Comparison of ENCODE assay signal across 8 mouse cellular contexts in genomic region chr11:22347651-22348535, GRCm38 (mm10). TPM values are rescaled to one million over a fixed set of nuclear protein-coding genes. Genes with fewer than 3 reads are reported as not detected.
DNase-seq lines count a peak whose midpoint lies in the region; ATAC-seq lines count a peak whose summit lies in the region.

No protein-coding gene starts in this region.

- DNase-seq in lung, postnatal 36 days, result no peak
- DNase-seq in right cerebral cortex, postnatal 4 days, result no peak
- DNase-seq in ovary, postnatal 36 days (ENCODE audit: low spot score), result no peak
- DNase-seq in thymus, postnatal 36 days, result no peak

- H3K27ac ChIP-seq in lung, embryonic 15.5 days, result peak overlapping the region; percentile 63
- peak overlapping the region; percentile 54 for H3K27ac ChIP-seq in forebrain, embryonic 12.5 days
- H3K27ac ChIP-seq in limb, embryonic 13.5 days, result peak overlapping the region; percentile 86
- peak overlapping the region; percentile 79; the same call in 1 of the 2 replicates for H3K27ac ChIP-seq in stomach, embryonic 15.5 days

- H3K9me3 ChIP-seq in lung, embryonic 15.5 days, result no peaks in the 10 kb centered on the region
- H3K9me3 ChIP-seq in forebrain, embryonic 12.5 days, result no peaks in the 10 kb centered on the region
- no peaks in the 10 kb centered on the region for H3K9me3 ChIP-seq in limb, embryonic 13.5 days
- no peaks in the 10 kb centered on the region for H3K9me3 ChIP-seq in stomach, embryonic 15.5 days

- no peaks in the 10 kb centered on the region for H3K27me3 ChIP-seq in lung, embryonic 15.5 days
- H3K27me3 ChIP-seq in forebrain, embryonic 12.5 days, result 0 out of 2 replicates have a peak, but pooled peaks cover 3% of the 10 kb centered on the region
- no peaks in the 10 kb centered on the region for H3K27me3 ChIP-seq in limb, embryonic 13.5 days
- H3K27me3 ChIP-seq in stomach, embryonic 15.5 days (replicated peaks), result no peaks in the 10 kb centered on the region

- H3K4me2 ChIP-seq in lung, embryonic 15.5 days, result no peak overlapping the region
- peak overlapping the region; percentile 24 for H3K4me2 ChIP-seq in forebrain, embryonic 12.5 days
- H3K4me2 ChIP-seq in limb, embryonic 13.5 days (replicated peaks), result peak overlapping the region; percentile 17; the same call in 1 of the 2 replicates
- H3K4me2 ChIP-seq in stomach, embryonic 15.5 days, result no peak overlapping the region

- H3K4me3 ChIP-seq in lung, embryonic 15.5 days, result no peak overlapping the region
- no peak overlapping the region for H3K4me3 ChIP-seq in forebrain, embryonic 12.5 days (replicated peaks)
- H3K4me3 ChIP-seq in limb, embryonic 13.5 days, result no peak overlapping the region
- H3K4me3 ChIP-seq in stomach, embryonic 15.5 days (replicated peaks), result no peak overlapping the region

- no peak overlapping the region for H3K9ac ChIP-seq in lung, embryonic 15.5 days
- no peak overlapping the region for H3K9ac ChIP-seq in forebrain, embryonic 12.5 days
- H3K9ac ChIP-seq in limb, embryonic 13.5 days, result no peak overlapping the region
- H3K9ac ChIP-seq in stomach, embryonic 15.5 days, result no peak overlapping the region

- 42% methylated on average over 13 of the region's 13 CpGs for WGBS in lung, embryonic 15.5 days
- 24% methylated on average over 13 of the region's 13 CpGs for WGBS in forebrain, embryonic 12.5 days
- WGBS in limb, embryonic 13.5 days, result 16% methylated on average over 13 of the region's 13 CpGs
- 41% methylated on average over 13 of the region's 13 CpGs for WGBS in stomach, embryonic 15.5 days

- H3K36me3 ChIP-seq in lung, embryonic 15.5 days, result no peaks in the 10 kb centered on the region
- no peaks in the 10 kb centered on the region for H3K36me3 ChIP-seq in forebrain, embryonic 12.5 days (replicated peaks)
- H3K36me3 ChIP-seq in limb, embryonic 13.5 days, result no peaks in the 10 kb centered on the region
- no peaks in the 10 kb centered on the region for H3K36me3 ChIP-seq in stomach, embryonic 15.5 days

- H3K4me1 ChIP-seq in lung, embryonic 15.5 days, result peaks cover 18% of the 10 kb centered on the region
- H3K4me1 ChIP-seq in forebrain, embryonic 12.5 days, result peaks cover 30% of the 10 kb centered on the region
- peaks cover 34% of the 10 kb centered on the region for H3K4me1 ChIP-seq in limb, embryonic 13.5 days
- peaks cover 8% of the 10 kb centered on the region for H3K4me1 ChIP-seq in stomach, embryonic 15.5 days

- ATAC-seq in lung, embryonic 15.5 days (ENCODE audit: borderline replicate concordance, extremely low read depth, low FRiP score, low TSS enrichment), result peak; percentile 84; the same call in 1 of the 2 replicates
- ATAC-seq in forebrain, embryonic 12.5 days (ENCODE audit: low FRiP score), result peak; percentile 68
- ATAC-seq in limb, embryonic 13.5 days (ENCODE audit: low FRiP score, low read depth), result peak; percentile 89
- peak; percentile 61; the same call in 1 of the 2 replicates for ATAC-seq in stomach, embryonic 15.5 days (ENCODE audit: insufficient read depth, low FRiP score, low read depth)

RNA-seq across cellular contexts. Expression of gene Ehbp1, which starts 5.8 kb away (rescaled TPM):
- 9.5 and 11.2 TPM in 2 replicates for polyA plus RNA-seq in lung, embryonic 15.5 days (2015; fragmentation: Nextera tagmentation; extraction: Ambion mirVana)
- 18.0 and 19.3 TPM in 2 replicates for polyA plus RNA-seq in forebrain, embryonic 12.5 days (2016; fragmentation: Nextera tagmentation; extraction: Ambion mirVana)
- polyA plus RNA-seq in limb, embryonic 13.5 days (2015; fragmentation: Nextera tagmentation; extraction: Ambion mirVana), result 13.6 and 14.8 TPM in 2 replicates
- polyA plus RNA-seq in stomach, embryonic 15.5 days (2015; fragmentation: Nextera tagmentation; extraction: Ambion mirVana), result 12.4 and 12.7 TPM in 2 replicates

Comparison
In these comparisons a context has a peak if more than half of its experiments do, and no peak if none do; other contexts are left out.
1. H3K4me2 ChIP-seq: peak in forebrain, embryonic 12.5 days (single experiment) and limb, embryonic 13.5 days (single experiment); none in lung, embryonic 15.5 days (single experiment) and stomach, embryonic 15.5 days (single experiment).
2. Peak in every context shown above with its lines, with median percentiles within 50 percentile points of each other: ATAC-seq and H3K27ac ChIP-seq.